Mouse (Mus musculus) left cerebral cortex, postnatal 14 days (tissue): ENCODE results near the gene Arhgap23. TPM values are rescaled to one million over a fixed set of nuclear protein-coding genes. Genes with fewer than 3 reads are reported as not detected.

ENCODE experiments used
- DNase-seq, 2 experiments: peaks; one replicate each; pipeline ENCODE4 v3.0.0; 2021 to 2022; ENCODE audit warnings: low spot score in 2 of 2, mixed read lengths in 1 of 2
- intact Hi-C: fragments of 180-260 bp; cut with DNase I; formaldehyde crosslinking; loops from one replicate; pipeline ENCODE4 v1.15.1; 2025
- total RNA-seq, 2 experiments: library from RNA; stranded (reverse); gene quantifications; 2 replicates each; pipeline ENCODE4 v1.2.3; 2021

Arhgap23 gene
- total RNA-seq, 2 experiments from 2014 or later = 70.1 to 71.4 TPM

DNA sequence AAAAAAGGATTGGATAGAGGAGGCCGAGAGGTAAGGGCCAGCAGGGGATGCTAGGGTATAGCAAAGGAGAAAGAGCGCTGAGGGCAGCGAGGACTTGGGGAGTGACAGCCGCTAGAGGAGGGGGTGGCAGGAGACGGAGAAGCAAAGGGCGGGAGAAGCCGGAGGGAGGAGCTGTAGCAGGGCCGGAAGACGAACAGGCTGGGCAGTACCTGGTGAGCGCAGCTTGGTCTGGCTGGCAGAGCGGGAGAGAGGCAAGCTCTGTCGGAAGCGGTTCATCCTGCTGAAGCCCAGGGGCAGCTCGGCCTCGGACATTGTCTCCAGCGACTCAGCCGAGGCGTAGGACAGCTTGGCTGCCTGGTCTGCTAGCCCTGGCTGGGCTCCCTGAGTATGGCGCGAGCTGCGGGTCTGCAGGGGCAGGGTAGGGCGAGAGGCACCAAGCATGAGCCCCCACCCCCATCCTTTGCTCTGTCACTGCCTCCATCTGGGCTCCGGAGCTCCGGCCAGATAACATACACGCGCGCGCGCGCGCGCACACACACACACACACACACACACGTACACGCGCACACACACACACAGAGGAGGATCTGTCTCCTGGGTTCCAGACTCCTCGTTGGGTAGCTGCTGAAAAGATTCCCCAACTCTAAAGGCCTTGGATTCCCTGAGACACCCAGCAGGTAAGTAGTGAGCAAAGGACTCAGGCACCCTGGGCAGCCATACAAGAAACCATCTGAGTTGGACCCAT is 121.7 kb downstream of the Arhgap23 start:
- DNase-seq = no peak
- intact Hi-C loops = no loop called here

GRCm38 (mm10) chr11:97537580-97538089 is 122.3 kb downstream of the Arhgap23 start:
- DNase-seq = no peak
- intact Hi-C loops = no loop called here

GRCm38 (mm10) chr11:97539622-97540021 is 124.3 kb downstream of the Arhgap23 start:
- no peak for DNase-seq
- intact Hi-C loops = no loop called here

GRCm38 (mm10) chr11:97540136-97540535 is 124.8 kb downstream of the Arhgap23 start:
- no peak for DNase-seq
- intact Hi-C loops = no loop called here

GRCm38 (mm10) chr11:97540604-97541003 is 125.3 kb downstream of the Arhgap23 start:
- intact Hi-C loops = no loop called here
- DNase-seq = peak; percentile 60 to 71

GRCm38 (mm10) chr11:97542171-97543150 is 127.1 kb downstream of the Arhgap23 start:
- intact Hi-C loops = no loop called here
- DNase-seq = no peak

DNA sequence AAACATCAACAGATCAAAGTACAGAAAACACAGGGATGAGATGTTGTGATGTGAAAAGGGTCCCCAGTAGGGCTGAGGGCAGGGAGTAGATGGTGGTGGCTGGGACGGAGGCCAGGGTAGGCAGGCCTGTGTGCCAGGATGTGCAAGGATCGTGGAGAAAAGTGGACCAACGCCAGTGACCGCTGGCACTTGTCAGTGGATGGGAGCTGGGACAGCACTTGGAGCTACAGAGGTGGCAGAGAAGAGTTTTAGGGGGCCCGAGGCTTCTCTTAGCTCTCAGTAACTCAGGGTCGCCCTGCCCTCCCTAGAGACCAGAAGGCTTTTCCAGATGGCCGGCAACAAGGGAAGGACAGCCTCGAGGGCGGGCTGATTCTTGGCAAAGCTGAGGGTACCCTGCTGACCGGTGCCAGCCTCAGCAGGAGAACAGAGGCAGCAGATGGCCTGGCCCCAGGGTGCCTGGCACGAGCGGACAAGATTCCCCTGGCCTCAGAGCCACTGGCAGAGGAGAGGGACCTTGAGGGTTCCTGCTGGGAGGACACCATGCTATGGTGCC is 127.9 kb downstream of the Arhgap23 start:
- DNase-seq = peak in 1 of 2 experiments; percentile 53

GRCm38 (mm10) chr11:97543883-97544282 is 128.6 kb downstream of the Arhgap23 start:
- DNase-seq = no peak
- intact Hi-C loops = no loop called here

More for the DNA sequence above, 127.9 kb downstream of the Arhgap23 start:
- intact Hi-C loops = no loop called here

GRCm38 (mm10) chr11:97545808-97546560 is 130.7 kb downstream of the Arhgap23 start:
- intact Hi-C loops = no loop called here
- DNase-seq = no peak

DNA sequence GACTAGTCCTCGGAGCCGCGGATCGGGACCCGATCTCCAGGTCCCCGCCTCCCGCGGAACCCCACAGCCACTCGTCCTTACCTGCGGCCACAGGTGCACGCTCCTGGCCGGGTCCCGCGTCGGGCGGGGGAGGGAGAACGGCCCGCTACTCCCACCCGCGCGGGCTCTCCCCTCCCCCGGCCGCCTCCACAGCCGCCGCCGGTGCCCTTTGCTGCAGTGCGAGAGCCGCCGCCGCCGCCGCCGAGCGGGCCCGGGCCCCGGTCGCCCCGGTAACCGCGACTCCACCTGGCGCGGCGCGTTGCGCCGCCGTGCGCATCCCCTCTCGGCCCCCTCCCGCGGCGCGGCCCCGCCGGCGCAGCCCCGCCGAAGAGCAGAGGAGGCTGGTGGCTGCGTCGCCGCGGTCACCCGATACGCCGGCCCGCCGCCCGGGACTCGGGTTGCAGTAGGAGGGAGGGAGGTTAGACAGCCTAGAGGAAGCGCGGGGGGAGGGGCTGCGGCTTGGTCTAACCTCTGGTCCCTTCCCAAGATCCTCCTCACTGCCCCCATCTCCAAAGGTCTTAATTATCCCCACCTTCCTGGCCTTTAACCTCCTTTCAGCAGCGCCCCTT is 131.6 kb downstream of the Arhgap23 start:
- peak in 1 of 2 experiments; percentile 24 for DNase-seq
- intact Hi-C loops = no loop called here

DNA sequence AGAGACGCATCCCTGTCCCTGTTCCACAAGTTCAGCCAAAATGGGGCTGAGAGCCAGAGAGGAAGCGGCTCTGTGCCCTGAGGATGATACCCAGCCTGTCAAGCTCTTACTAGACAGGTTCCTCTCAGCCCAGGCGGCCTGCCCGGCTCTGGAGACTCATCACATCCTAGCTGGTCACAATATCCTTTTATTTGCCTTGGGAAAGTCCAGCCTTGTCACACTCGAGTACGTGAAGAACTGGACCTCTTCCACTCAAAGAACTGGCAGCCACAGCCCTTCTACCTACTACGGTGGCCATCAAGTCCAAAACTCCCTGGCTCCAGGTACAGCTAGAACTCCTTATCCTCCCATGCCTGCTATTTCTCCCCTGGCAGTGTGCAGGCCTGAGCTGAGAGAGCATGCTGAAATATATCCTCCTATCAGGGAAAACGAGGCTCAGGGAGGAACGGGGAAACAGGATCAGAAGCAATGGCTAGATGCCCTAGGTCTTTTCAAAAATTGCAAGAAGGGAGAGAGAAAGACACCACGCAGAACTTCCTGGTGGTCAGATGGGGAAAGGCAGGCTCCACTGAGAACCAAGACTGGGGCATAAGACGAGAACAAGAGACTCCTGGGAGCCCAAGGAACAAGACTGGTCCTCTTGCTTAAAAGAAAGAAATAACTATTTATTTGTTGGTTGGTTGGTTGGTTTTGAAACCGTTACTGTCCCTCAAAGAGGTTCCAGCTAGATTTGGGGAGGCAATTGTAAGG is 132.8 kb downstream of the Arhgap23 start:
- intact Hi-C loops = no loop called here
- no peak for DNase-seq

DNA sequence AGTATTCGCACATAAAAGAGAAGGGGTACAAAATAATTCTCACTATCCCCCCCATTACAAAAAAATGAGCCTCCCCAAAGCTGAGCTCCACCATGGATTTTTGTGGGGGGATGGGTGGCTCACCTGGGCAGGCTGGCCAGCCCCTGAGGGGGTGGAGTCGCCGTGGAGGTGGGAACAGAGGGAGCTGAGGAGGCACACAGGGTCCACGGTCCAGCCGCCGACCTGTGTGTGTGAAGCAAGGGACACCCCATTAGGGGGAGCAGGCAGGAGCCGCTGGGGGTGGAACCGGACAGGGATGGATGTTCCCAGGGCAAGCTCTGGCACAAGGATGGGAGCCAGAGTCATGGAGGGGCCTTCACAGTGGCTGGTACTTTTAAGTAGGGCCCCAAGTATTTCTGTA is 133.4 kb downstream of the Arhgap23 start:
- DNase-seq = no peak
- intact Hi-C loops = no loop called here

Other genes with a start within 250 kb of the Arhgap23 start
- 100 to 1,000 TPM; 111 to 113 TPM for gene Kpnb1, start 227.7 kb upstream of the Arhgap23 start, total RNA-seq
- gene Npepps, start 134.9 kb upstream of the Arhgap23 start, total RNA-seq = 100 to 1,000 TPM; 134 to 144 TPM
- gene Mrpl45, start 99.8 kb upstream of the Arhgap23 start, total RNA-seq = 10 to 100 TPM; 18.2 to 20.7 TPM
- gene Gpr179, start 63.5 kb upstream of the Arhgap23 start, total RNA-seq = under 1 TPM; 0.18 to 0.19 TPM
- gene Socs7, start 53.0 kb upstream of the Arhgap23 start, total RNA-seq = 10 to 100 TPM; 88.1 to 90.7 TPM
- under 1 TPM in 1 of 2 experiments, not detected in 1; 0.23 TPM for gene 4933428G20Rik, start 84.8 kb downstream of the Arhgap23 start, total RNA-seq
- gene Srcin1, start 160.7 kb downstream of the Arhgap23 start, total RNA-seq = 100 to 1,000 TPM; 341 to 382 TPM
- 10 to 100 TPM; 34.7 to 37.7 TPM for gene Epop, start 214.2 kb downstream of the Arhgap23 start, total RNA-seq
- 10 to 100 TPM; 79.8 to 80.1 TPM for gene Mllt6, start 247.9 kb downstream of the Arhgap23 start, total RNA-seq